Mouse (Mus musculus) limb, embryonic 12.5 days (tissue): ENCODE measurements around the gene Olfr1271. TPM values are rescaled to one million over a fixed set of nuclear protein-coding genes. Genes with fewer than 3 reads are reported as not detected.
"Not testable (repeated sequence)": the region's sequence is repeated elsewhere in the genome, so short reads cannot be mapped to it uniquely, and the experiment has no call there.

Experiments used
- ATAC-seq: fragments of 200-750 bp; cut with Nextera tagmentation; 2 replicates; pipeline ENCODE4 v1.8.0; 2017; ENCODE audit warnings: low read depth, moderate TSS enrichment; ENCODE audit not compliant: insufficient number of reproducible peaks, insufficient read depth, low FRiP score, low TSS enrichment
- H3K27ac ChIP-seq: fragments of 300-500 bp; sonication (generic); 2 replicates; pipeline ENCODE4 v1.5.1; 2016; ENCODE audit warnings: mild to moderate bottlenecking, moderate library complexity
- H3K27me3 ChIP-seq: fragments of 300-500 bp; sonication (generic); 2 replicates; pipeline ENCODE4 v1.6.1; 2016; ENCODE audit warnings: mild to moderate bottlenecking, moderate library complexity
- H3K36me3 ChIP-seq: fragments of 300-500 bp; sonication (generic); 2 replicates; pipeline ENCODE4 v1.6.1; 2016; ENCODE audit warnings: mild to moderate bottlenecking, moderate library complexity
- H3K4me1 ChIP-seq: fragments of 300-500 bp; sonication (generic); replicated peaks from 2 replicates; pipeline ENCODE4 v1.6.1; 2016
- H3K4me2 ChIP-seq: fragments of 300-500 bp; sonication (generic); 2 replicates; pipeline ENCODE4 v1.6.1; 2016; ENCODE audit warnings: mild to moderate bottlenecking, moderate library complexity
- H3K4me3 ChIP-seq: fragments of 300-500 bp; sonication (generic); replicated peaks from 2 replicates; pipeline ENCODE4 v1.5.1; 2016; ENCODE audit warnings: mild to moderate bottlenecking
- H3K9ac ChIP-seq: fragments of 300-500 bp; sonication (generic); replicated peaks from 2 replicates; pipeline ENCODE4 v1.6.1; 2016; ENCODE audit warnings: mild to moderate bottlenecking, moderate library complexity
- H3K9me3 ChIP-seq: fragments of 300-500 bp; sonication (generic); 2 replicates; pipeline ENCODE4 v1.6.1; 2016; ENCODE audit warnings: mild to moderate bottlenecking, moderate library complexity
- WGBS: fragments of 180-500 bp; shearing (Covaris S2); methylation state at CpG from one replicate; pipeline ENCODE4 v1.1.7; 2016; 5-methylcytosine and 5-hydroxymethylcytosine counted together
- polyA plus RNA-seq: library from polyadenylated mRNA; unstranded; fragments of >200 nt; fragmentation: Nextera tagmentation; extraction: Ambion mirVana; gene quantifications from 2 replicates; pipeline ENCODE4 v1.2.1, GENCODE M21; 2016

The Olfr1271 gene
- not detected in 2 replicates for polyA plus RNA-seq

DNA sequence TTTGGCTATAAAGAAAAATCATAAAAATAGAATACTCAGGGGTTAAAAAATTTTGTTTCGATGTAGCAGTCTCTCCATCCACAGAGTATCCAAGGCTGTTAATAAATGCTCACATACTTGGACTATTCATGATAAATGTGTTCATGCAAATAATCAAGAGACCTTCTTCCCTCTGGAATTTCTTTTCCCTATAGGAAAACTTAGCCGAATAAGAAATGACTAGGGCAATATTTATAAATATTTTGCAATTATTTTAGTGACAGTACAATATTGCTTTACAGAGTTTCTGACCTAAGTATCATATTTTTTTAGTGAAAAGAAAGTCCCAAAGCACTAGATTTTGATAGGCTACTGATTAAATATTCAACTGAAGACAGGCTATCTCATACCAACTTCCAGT is at the start of gene Olfr1271:
TSS of gene Olfr1271 (minus strand) at position 101 of the 400 bp plus-strand sequence.
- H3K4me2 ChIP-seq: no peak within 1 kb of the TSS
- H3K4me1 ChIP-seq: no peaks in the 10 kb centered on the region
- no peaks in the 10 kb centered on the region for H3K36me3 ChIP-seq
- no peak within 1 kb of the TSS for H3K4me3 ChIP-seq
- no peaks in the 10 kb centered on the region for H3K27me3 ChIP-seq
- no peak within 1 kb of the TSS for H3K27ac ChIP-seq
- H3K9me3 ChIP-seq: no peaks in the 10 kb centered on the region
- no peak for ATAC-seq
- 90% methylated on average over 2 of the region's 2 CpGs for WGBS
- no peak within 1 kb of the TSS for H3K9ac ChIP-seq

DNA sequence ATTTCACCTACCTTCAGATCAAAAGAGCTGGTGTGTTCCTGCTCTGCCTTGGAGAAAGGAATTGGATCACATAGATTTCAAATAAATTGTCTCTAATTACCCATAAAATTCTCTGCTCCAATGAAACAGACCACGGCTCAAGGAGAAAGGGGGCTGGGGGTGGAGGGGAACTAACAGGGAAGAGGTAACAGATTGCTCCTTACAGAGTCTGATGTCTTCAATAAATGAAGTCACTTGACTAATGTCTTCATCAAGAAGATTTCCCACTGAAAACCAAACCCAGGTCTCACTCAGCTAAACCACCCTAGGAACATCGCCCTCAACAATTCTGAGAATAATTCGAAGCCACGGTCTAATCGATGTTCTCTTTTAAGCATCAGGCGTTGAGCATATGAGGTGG is 21.9 kb upstream of the Olfr1271 start, which contains the start of gene Olfr1272:
TSS of gene Olfr1272 (minus strand) at position 101 of the 400 bp plus-strand sequence.
- Histone ChIP-seq H3K4me3 (no peak within 1 kb of the TSS), H3K4me2 (no peak within 1 kb of the TSS), H3K9ac (no peak within 1 kb of the TSS), H3K27ac (no peak within 1 kb of the TSS), H3K9me3 (no peaks in the 10 kb centered on the region), H3K4me1 (no peaks in the 10 kb centered on the region), H3K36me3 (no peaks in the 10 kb centered on the region), H3K27me3 (no peaks in the 10 kb centered on the region)
- ATAC-seq: no peak
- 84% methylated on average over 6 of the region's 6 CpGs for WGBS

- Histone ChIP-seq H3K9me3 (no peaks in the 10 kb centered on the region), H3K4me2 (no peak within 1 kb of the TSS), H3K4me1 (no peaks in the 10 kb centered on the region), H3K4me3 (no peak within 1 kb of the TSS), H3K9ac (no peak within 1 kb of the TSS), H3K36me3 (no peaks in the 10 kb centered on the region), H3K27ac (no peak within 1 kb of the TSS), H3K27me3 (no peaks in the 10 kb centered on the region)
- ATAC-seq: no peak
- 89% methylated on average over 4 of the region's 4 CpGs for WGBS
These were observed 13.3 kb downstream of the Olfr1271 start, which contains the start of gene Olfr142 for GRCm38 (mm10) chr2:90257492-90257891. Gene Olfr142, minus strand, starts transcription at chr2:90257592.

DNA sequence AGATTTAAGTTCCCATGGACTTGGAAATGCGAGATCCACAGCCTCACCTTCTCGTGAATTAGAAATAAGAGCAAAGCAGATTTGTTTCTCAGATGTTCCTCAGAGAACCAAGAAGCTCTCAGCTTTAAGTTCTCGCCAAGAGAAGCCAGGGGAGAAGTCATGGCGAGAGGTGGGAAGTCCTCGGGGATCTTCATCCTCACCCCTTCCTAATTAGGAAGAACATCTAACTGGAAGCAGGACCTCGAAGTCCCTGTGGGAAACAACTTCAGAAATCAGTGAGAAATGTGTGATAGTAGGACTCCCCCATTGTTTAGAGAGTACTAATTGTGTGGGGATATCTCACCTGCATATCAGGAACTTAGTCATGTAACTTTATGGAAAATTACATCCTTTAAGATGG is 46.4 kb downstream of the Olfr1271 start, which contains the start of gene Olfr1506:
TSS of gene Olfr1506 (minus strand) at position 101 of the 400 bp plus-strand sequence.
- ATAC-seq, H3K4me1 ChIP-seq, H3K4me2 ChIP-seq, H3K27me3 ChIP-seq, H3K36me3 ChIP-seq, H3K4me3 ChIP-seq, H3K9ac ChIP-seq, H3K9me3 ChIP-seq, H3K27ac ChIP-seq: not testable (repeated sequence)
- WGBS: no CpG with 5 or more reads among the region's 6 CpGs

Other genes with a start within 250 kb of the Olfr1271 start
- not detected in 2 replicates for gene Olfr1264, start 245.5 kb downstream of the Olfr1271 start, polyA plus RNA-seq
- not detected in 2 replicates for gene Olfr1265, start 235.7 kb downstream of the Olfr1271 start, polyA plus RNA-seq
- not detected in 2 replicates for gene Olfr140, start 207.4 kb downstream of the Olfr1271 start, polyA plus RNA-seq
- gene Olfr1269, start 149.6 kb downstream of the Olfr1271 start, polyA plus RNA-seq: not detected in 2 replicates
- not detected in 2 replicates for gene Olfr32, start 128.7 kb downstream of the Olfr1271 start, polyA plus RNA-seq
- gene Olfr1270, start 117.9 kb downstream of the Olfr1271 start, polyA plus RNA-seq: not detected in 2 replicates
- not detected in 2 replicates for gene Olfr1506, start 46.5 kb downstream of the Olfr1271 start, polyA plus RNA-seq
- gene Olfr142, start 13.4 kb downstream of the Olfr1271 start, polyA plus RNA-seq: not detected in 2 replicates
- not detected in 2 replicates for gene Olfr1272, start 21.8 kb upstream of the Olfr1271 start, polyA plus RNA-seq
- not detected in 2 replicates for gene Gm13769, start 51.2 kb upstream of the Olfr1271 start, polyA plus RNA-seq
- gene Olfr1274-ps, start 127.7 kb upstream of the Olfr1271 start, polyA plus RNA-seq: not detected in 2 replicates